Mouse (Mus musculus) E14TG2a.4 (cell line): ENCODE data around the gene Prrt1.

Experiments
- CTCF ChIP-seq: conservative IDR thresholded peaks from 2 replicates; pipeline ENCODE4 v1.5.1; 2014; ENCODE audit warnings: low read length
- NANOG ChIP-seq: IDR thresholded peaks from 2 replicates; pipeline ENCODE4 v1.6.1; 2014; ENCODE audit warnings: borderline replicate concordance, low read length, mixed read lengths

- no peak for TF ChIP-seq CTCF
- TF ChIP-seq NANOG, result no peak
Measured at GRCm38 (mm10) chr17:34615871-34616270, 13.5 kb upstream of the Prrt1 start, which contains the start of gene Egfl8.
